Comparison of ENCODE assay signal across 28 mouse cellular contexts in the genomic region with DNA sequence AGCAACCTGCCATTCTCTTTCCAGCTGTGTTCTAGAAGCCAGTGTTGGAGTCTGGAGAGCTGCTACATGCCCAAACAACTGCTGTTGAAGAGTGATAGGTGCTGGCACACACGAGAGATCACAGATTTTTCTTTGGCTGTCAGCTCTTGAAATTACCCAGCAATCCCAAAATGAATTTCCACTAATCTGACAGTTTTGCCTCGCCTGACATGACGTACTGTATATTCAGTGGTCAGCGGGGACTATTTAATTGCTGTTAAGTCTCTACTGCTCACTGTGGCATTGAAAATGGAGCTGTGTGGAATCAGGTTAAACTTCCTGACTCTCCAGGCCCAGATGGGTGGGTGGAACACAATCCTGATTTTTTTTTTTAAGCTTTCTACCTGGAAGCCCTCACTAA.
A peak's percentile ranks its signal among the peaks of the same experiment; 100 is the strongest.
DNase-seq lines count a peak whose midpoint lies in the region; ATAC-seq lines count a peak whose summit lies in the region.
"Had no signal": no experiment of that assay in that cellular context is flagged by ENCODE, and none has a peak within 500 bp of the region (broad histone marks: within the 10 kb centered on the region; RNA-seq: fewer than 3 reads in every experiment).

No protein-coding gene starts in this region.

- no peaks in the 10 kb centered on the region for H3K27me3 ChIP-seq in embryonic facial prominence, embryonic 11.5 days (ENCODE audit: control insufficient read depth, insufficient read depth, low read length)
- H3K27me3 ChIP-seq in embryonic facial prominence, embryonic 10.5 days (replicated peaks; ENCODE audit: low read depth, poor library complexity, severe bottlenecking), result no peaks in the 10 kb centered on the region
- no peaks in the 10 kb centered on the region for H3K27me3 ChIP-seq in hindbrain, embryonic 16.5 days (replicated peaks; ENCODE audit: control insufficient read depth, insufficient read depth, low read length)
- H3K27me3 ChIP-seq in hindbrain, embryonic 12.5 days, result no peaks in the 10 kb centered on the region
- no peaks in the 10 kb centered on the region for H3K27me3 ChIP-seq in neural tube, embryonic 15.5 days (replicated peaks)
- H3K27me3 ChIP-seq: embryonic facial prominence, embryonic 12.5 days; forebrain, embryonic 12.5 days; heart, embryonic 15.5 days; intestine, embryonic 15.5 days; Patski had no signal

- no peak overlapping the region for H3K27ac ChIP-seq in embryonic facial prominence, embryonic 11.5 days (replicated peaks; ENCODE audit: low read depth, low read length)
- H3K27ac ChIP-seq in embryonic facial prominence, embryonic 10.5 days (replicated peaks), result no peak overlapping the region
- 0 out of 2 replicates have a peak overlapping the region, but pooled peaks have one; percentile 29 for H3K27ac ChIP-seq in hindbrain, embryonic 16.5 days (ENCODE audit: low read depth, low read length)
- no peak overlapping the region for H3K27ac ChIP-seq in hindbrain, embryonic 12.5 days
- 0 out of 2 replicates have a peak overlapping the region, but pooled peaks have one; percentile 13 for H3K27ac ChIP-seq in neural tube, embryonic 15.5 days (replicated peaks)
- H3K27ac ChIP-seq: embryonic facial prominence, embryonic 12.5 days; forebrain, embryonic 12.5 days; heart, embryonic 15.5 days; hindbrain, embryonic 10.5 days; intestine, embryonic 15.5 days had no signal

- WGBS in embryonic facial prominence, embryonic 11.5 days, result 49% methylated on average over 4 of the region's 4 CpGs
- WGBS in embryonic facial prominence, embryonic 10.5 days, result 74% methylated on average over 4 of the region's 4 CpGs
- 55% methylated on average over 4 of the region's 4 CpGs for WGBS in hindbrain, embryonic 16.5 days
- WGBS in hindbrain, embryonic 12.5 days, result 69% methylated on average over 4 of the region's 4 CpGs
- 51% methylated on average over 4 of the region's 4 CpGs for WGBS in neural tube, embryonic 15.5 days

- H3K4me3 ChIP-seq in embryonic facial prominence, embryonic 11.5 days (ENCODE audit: low read depth, low read length), result no peak overlapping the region
- no peak overlapping the region for H3K4me3 ChIP-seq in embryonic facial prominence, embryonic 10.5 days
- no peak overlapping the region for H3K4me3 ChIP-seq in hindbrain, embryonic 16.5 days (ENCODE audit: low read length)
- no peak overlapping the region for H3K4me3 ChIP-seq in hindbrain, embryonic 12.5 days
- no peak overlapping the region for H3K4me3 ChIP-seq in neural tube, embryonic 15.5 days (replicated peaks)
- H3K4me3 ChIP-seq: embryonic facial prominence, embryonic 12.5 days; erythroblast, embryonic 14.5 days; forebrain, embryonic 12.5 days; heart, embryonic 12.5 days; heart, embryonic 15.5 days; hindbrain, embryonic 10.5 days; intestine, embryonic 15.5 days had no signal

- no peak overlapping the region for H3K4me2 ChIP-seq in embryonic facial prominence, embryonic 11.5 days (ENCODE audit: low read depth, low read length)
- no peak overlapping the region for H3K4me2 ChIP-seq in hindbrain, embryonic 16.5 days (ENCODE audit: low read length)
- no peak overlapping the region for H3K4me2 ChIP-seq in hindbrain, embryonic 12.5 days (replicated peaks)
- H3K4me2 ChIP-seq in neural tube, embryonic 15.5 days, result no peak overlapping the region
- H3K4me2 ChIP-seq: embryonic facial prominence, embryonic 12.5 days; forebrain, embryonic 12.5 days; heart, embryonic 12.5 days; heart, embryonic 15.5 days; intestine, embryonic 15.5 days had no signal

- DNase-seq in embryonic facial prominence, embryonic 11.5 days (ENCODE audit: low spot score), result peak; percentile 8
- no peak for DNase-seq in embryonic facial prominence, embryonic 10.5 days (ENCODE audit: low spot score)
- DNase-seq in neural tube, embryonic 10.5 days (ENCODE audit: extremely low spot score, low spot score), result no peak
- peak; percentile 41 for DNase-seq in retina, postnatal 1 day
- DNase-seq in urinary bladder, postnatal 10 days (ENCODE audit: low spot score), result no peak
- DNase-seq: adrenal gland, postnatal 14 days; cerebellum, adult 11-12 months; cerebellum, adult 8-10 months; cerebellum, postnatal 10 days; cerebellum, postnatal 36 days; embryo, embryonic 11 days; gastrocnemius, postnatal 25 days; heart, adult 18-20 months; heart, postnatal 10 days; heart, postnatal 36 days; kidney, adult 11 months had no signal

- H3K9ac ChIP-seq in embryonic facial prominence, embryonic 11.5 days (replicated peaks; ENCODE audit: low read length), result no peak overlapping the region
- H3K9ac ChIP-seq in hindbrain, embryonic 16.5 days (ENCODE audit: low read depth, low read length), result no peak overlapping the region
- no peak overlapping the region for H3K9ac ChIP-seq in hindbrain, embryonic 12.5 days
- no peak overlapping the region for H3K9ac ChIP-seq in neural tube, embryonic 15.5 days (replicated peaks)
- H3K9ac ChIP-seq: embryonic facial prominence, embryonic 12.5 days; forebrain, embryonic 12.5 days; heart, embryonic 12.5 days; heart, embryonic 15.5 days; intestine, embryonic 15.5 days had no signal

- no peaks in the 10 kb centered on the region for H3K9me3 ChIP-seq in embryonic facial prominence, embryonic 11.5 days (replicated peaks; ENCODE audit: control insufficient read depth, low read length)
- H3K9me3 ChIP-seq in embryonic facial prominence, embryonic 10.5 days, result no peaks in the 10 kb centered on the region
- H3K9me3 ChIP-seq in hindbrain, embryonic 16.5 days (ENCODE audit: control insufficient read depth, low read length), result no peaks in the 10 kb centered on the region
- H3K9me3 ChIP-seq in hindbrain, embryonic 12.5 days (replicated peaks), result no peaks in the 10 kb centered on the region
- H3K9me3 ChIP-seq in neural tube, embryonic 15.5 days (replicated peaks), result no peaks in the 10 kb centered on the region
- H3K9me3 ChIP-seq: embryonic facial prominence, embryonic 12.5 days; forebrain, embryonic 12.5 days; heart, embryonic 15.5 days; intestine, embryonic 15.5 days had no signal

- H3K36me3 ChIP-seq in embryonic facial prominence, embryonic 11.5 days (replicated peaks; ENCODE audit: control insufficient read depth, insufficient read depth, low read depth, low read length), result no peaks in the 10 kb centered on the region
- H3K36me3 ChIP-seq in embryonic facial prominence, embryonic 10.5 days (replicated peaks), result no peaks in the 10 kb centered on the region
- no peaks in the 10 kb centered on the region for H3K36me3 ChIP-seq in hindbrain, embryonic 16.5 days (ENCODE audit: control insufficient read depth, insufficient read depth, low read length)
- H3K36me3 ChIP-seq in hindbrain, embryonic 12.5 days, result no peaks in the 10 kb centered on the region
- no peaks in the 10 kb centered on the region for H3K36me3 ChIP-seq in neural tube, embryonic 15.5 days
- H3K36me3 ChIP-seq: embryonic facial prominence, embryonic 12.5 days; forebrain, embryonic 12.5 days; heart, embryonic 12.5 days; heart, embryonic 15.5 days; hindbrain, embryonic 10.5 days; intestine, embryonic 15.5 days had no signal

- H3K4me1 ChIP-seq in embryonic facial prominence, embryonic 11.5 days (ENCODE audit: control insufficient read depth, insufficient read depth, low read length), result no peaks in the 10 kb centered on the region
- peaks cover 8% of the 10 kb centered on the region for H3K4me1 ChIP-seq in embryonic facial prominence, embryonic 10.5 days
- peaks cover 4% of the 10 kb centered on the region; the same call in 1 of the 2 replicates for H3K4me1 ChIP-seq in hindbrain, embryonic 16.5 days (ENCODE audit: control insufficient read depth, insufficient read depth, low read depth, low read length)
- H3K4me1 ChIP-seq in hindbrain, embryonic 12.5 days, result peaks cover 13% of the 10 kb centered on the region; the same call in 1 of the 2 replicates
- peaks cover 13% of the 10 kb centered on the region for H3K4me1 ChIP-seq in neural tube, embryonic 15.5 days
- H3K4me1 ChIP-seq: embryonic facial prominence, embryonic 12.5 days; heart, embryonic 12.5 days; heart, embryonic 15.5 days; intestine, embryonic 15.5 days had no signal

- no peak for ATAC-seq in embryonic facial prominence, embryonic 11.5 days (replicated peaks; ENCODE audit: insufficient number of reproducible peaks, low FRiP score, low TSS enrichment, low read depth)
- no peak for ATAC-seq in hindbrain, embryonic 16.5 days
- no peak for ATAC-seq in hindbrain, embryonic 12.5 days (ENCODE audit: low FRiP score)
- ATAC-seq in neural tube, embryonic 15.5 days (ENCODE audit: low FRiP score), result no peak
- ATAC-seq: forebrain, embryonic 16.5 days; intestine, embryonic 15.5 days; Patski had no signal

Comparison
In these comparisons a context has a peak if more than half of its experiments do, and no peak if none do; other contexts are left out.
1. DNase-seq: peak in embryonic facial prominence, embryonic 11.5 days (single experiment) and retina, postnatal 1 day (single experiment); none in embryonic facial prominence, embryonic 10.5 days (single experiment), neural tube, embryonic 10.5 days (single experiment) and urinary bladder, postnatal 10 days (single experiment).
2. H3K27ac ChIP-seq: peak in hindbrain, embryonic 16.5 days (single experiment) and neural tube, embryonic 15.5 days (single experiment); none in embryonic facial prominence, embryonic 11.5 days (single experiment), embryonic facial prominence, embryonic 10.5 days (single experiment) and hindbrain, embryonic 12.5 days (single experiment).